Mouse (Mus musculus): Measurements from ENCODE around the gene Angpt4.

Gene Angpt4

DNA sequence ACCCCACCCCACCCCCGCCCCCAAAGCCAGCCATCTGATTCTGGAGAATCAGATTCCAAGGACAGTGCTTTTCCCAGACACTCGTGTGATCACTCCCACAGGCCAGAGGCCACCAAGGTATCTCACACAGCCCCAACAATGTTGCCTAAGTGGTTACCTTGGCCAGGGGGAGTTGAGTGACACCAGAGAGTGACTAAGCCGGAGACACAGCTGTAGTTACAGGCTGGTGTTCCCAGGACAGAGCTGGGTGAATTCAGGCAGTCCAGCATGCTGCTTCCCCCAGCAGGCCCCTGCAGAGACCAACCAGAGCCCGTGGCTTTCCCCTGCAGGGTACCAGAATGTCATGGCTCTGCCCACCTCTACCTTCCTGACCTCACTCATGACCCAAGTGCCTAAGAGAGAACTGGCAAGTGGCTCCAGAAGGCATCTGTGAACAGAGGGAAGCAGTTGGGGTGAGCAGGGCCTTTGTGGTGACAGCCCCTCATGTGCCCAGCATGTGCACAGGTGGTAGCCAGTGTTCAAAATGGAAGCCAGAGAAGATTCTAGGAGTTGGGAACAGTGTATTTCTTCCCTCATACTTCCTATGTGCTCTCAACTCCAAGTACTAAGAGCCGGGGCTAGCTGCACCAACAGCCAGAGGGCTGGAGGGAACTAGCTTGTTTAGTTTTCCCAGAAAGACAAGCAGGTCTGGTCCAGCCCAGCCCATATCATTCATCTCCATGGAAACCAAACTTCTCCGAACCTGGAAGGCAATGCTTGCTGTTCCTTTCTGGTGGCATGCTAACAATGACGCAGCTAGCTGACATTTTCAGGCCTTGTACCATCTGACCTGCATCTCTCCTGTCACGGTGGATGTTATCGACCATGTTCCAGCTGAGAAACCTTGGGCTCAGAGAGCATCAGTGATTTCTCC is 50.5 kb downstream of the Angpt4 start:
- DNase-seq (ENCODE audit: low spot score in 2 of 2): no peak

DNA sequence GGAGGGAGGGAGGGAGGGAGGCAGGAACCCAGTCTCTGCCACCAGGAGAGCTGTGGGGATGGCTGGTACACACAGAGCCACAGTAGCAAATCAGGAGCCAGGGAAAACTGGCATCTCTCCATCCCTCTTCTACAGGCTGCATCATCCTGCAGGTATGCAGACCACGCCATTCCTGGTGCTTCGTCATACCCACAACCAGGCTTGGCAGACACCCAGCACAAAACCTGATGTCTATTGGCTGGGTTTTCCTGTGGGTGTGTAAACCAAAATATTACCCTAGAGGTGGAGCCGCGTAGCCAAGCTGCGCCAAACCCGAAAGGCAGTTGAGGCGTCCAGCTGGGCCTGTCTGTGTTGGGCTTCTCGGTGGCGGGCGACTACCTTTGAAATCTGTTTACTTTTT is 51.5 kb downstream of the Angpt4 start:
- DNase-seq (ENCODE audit: low spot score in 2 of 2): peak; percentile 76 to 84

DNA sequence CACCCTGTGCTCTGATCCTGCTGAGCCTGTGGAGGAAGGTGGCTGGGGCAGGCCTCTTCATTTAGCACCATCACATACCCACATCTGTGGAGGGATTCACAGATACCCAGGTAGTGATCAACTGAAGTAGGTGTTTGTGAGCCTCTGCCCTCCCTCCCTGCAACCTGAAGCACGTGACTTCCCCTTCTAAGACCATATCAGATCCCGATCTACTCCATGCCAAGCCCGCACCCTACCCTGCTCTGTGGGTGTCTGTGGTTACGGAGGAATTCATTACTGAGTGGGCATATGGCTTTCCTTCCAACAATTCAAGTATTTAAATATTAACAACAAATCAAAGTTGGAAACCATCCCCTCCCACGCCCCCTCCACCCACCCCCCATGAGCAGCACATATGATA is 52.3 kb downstream of the Angpt4 start:
- DNase-seq (ENCODE audit: low spot score in 2 of 2): no peak

GRCm38 (mm10) chr2:151964052-151964451 is 53.0 kb downstream of the Angpt4 start:
- no peak for DNase-seq (ENCODE audit: low spot score in 2 of 2)

DNA sequence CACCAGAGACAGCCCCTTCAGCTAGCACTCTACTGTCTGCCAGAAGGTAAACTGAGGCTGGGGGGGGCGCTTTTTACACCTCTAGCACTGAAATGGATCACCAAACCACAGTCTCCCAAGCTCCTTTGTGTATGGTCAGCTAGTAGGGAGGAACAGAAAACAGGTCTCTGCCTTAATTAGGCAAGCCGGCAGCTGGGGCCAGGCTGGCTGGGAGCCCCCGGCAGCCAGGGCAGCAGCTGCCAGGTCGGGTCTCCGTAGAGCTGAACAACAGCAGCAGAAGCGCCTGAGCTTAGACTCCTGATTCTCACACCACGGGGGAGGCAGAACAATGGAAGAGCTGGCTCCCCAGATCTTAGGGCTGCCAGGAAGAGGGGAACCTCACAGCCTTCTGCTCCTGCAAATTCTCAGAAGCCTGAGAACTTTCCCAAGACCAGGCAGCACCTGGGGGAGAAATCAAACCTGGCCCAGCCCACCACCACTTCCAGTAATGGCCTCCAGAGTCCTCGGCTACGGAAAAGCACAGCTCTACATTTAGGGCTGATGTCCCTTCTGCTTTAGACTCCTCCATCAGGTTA is 56.3 kb downstream of the Angpt4 start:
- no peak for DNase-seq (ENCODE audit: low spot score in 2 of 2)

GRCm38 (mm10) chr2:151967792-151968191 is 56.8 kb downstream of the Angpt4 start:
- DNase-seq (ENCODE audit: low spot score in 2 of 2): no peak

- no peak for DNase-seq (ENCODE audit: low spot score in 2 of 2)
These were observed 57.4 kb downstream of the Angpt4 start for GRCm38 (mm10) chr2:151968451-151968850.

- no peak for DNase-seq (ENCODE audit: low spot score in 2 of 2)
These were observed 58.0 kb downstream of the Angpt4 start for GRCm38 (mm10) chr2:151968986-151969385.

DNA sequence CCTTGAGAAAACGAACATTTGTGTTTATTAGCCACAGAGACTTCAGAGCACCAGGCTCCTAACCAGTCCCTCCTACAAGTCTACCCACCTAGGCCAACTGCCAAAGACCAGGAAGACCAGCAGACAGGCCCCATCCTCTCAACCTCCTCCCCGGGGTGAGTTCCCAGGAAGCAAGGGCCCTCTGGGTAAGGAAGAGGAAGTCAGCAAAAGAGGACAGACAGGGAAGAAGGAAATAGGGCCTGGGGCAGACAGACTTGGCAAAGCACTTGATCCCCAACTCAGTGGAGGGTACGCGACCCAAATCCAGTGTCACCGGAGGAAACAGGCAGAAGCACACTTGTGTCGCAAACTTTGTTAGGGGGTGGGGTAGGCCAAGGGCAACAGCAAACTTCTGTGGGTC is 58.4 kb downstream of the Angpt4 start:
- no peak for DNase-seq (ENCODE audit: low spot score in 2 of 2)

DNA sequence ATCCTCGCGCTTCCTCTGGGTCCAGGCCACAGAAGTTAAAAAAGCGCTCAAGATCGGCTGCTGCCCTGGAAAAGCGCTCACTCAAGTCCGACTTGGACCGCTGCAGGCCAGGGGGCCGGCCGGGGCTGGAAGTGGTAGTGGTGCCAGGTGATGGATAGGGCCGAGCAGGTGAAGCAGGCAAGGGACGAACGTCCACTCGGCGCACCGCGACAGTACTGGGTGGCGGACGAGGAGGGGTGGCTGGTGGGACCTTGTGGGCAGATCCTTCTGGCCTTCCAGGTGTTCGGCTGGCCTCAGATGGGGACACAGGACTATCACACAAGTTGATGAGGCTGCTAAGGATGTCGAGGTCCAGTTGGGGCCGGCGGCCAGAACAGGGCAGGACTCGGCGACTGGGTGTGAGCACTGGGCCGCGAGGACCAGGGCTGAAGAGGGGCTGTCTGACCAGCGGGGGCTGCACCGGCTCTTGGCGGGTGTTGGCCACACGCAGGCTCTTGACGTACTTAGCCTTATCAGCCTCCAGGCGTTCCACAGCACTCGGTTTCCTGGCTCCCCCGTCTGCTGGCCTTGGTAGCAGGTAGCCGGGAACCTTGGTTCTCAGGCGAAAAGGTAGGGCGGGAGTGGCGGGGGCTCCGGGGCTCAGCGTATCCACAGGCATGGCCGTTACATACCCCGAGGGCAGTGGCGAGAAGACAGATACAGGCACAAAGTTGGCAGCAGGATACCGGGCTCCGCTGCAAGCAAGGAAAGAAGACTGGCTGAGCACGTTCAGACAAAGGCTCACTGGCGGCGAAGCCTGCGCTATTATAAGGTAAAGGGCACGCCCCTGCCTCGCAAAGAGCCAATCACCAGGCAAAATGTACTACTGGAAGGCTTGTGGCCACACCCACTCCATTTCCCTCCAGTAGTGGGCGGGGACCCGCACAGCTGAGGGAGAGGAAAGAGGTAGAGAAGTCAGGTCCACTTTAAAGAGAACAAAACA is 59.5 kb downstream of the Angpt4 start:
- peak; percentile 85 to 89 for DNase-seq (ENCODE audit: low spot score in 2 of 2)

DNA sequence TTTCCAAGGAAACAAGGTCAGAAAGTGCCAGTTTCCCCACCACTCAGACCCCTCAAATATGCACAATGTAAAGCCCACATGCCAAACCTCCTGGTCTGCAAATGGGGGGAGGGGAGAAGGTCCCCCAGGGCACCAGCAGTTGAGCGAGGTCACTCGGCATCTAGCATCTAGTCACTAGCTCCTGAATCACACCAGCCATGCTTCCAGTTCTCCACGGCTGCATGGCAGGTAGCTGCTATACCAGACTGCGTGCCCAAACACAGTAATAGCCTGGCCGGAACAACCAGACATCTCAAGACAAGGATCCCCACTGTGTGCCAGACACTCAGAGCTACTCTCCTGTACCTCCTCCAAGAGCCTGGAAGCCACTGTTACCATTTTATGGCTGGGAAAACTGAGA is 60.7 kb downstream of the Angpt4 start:
- no peak for DNase-seq (ENCODE audit: low spot score in 2 of 2)

DNA sequence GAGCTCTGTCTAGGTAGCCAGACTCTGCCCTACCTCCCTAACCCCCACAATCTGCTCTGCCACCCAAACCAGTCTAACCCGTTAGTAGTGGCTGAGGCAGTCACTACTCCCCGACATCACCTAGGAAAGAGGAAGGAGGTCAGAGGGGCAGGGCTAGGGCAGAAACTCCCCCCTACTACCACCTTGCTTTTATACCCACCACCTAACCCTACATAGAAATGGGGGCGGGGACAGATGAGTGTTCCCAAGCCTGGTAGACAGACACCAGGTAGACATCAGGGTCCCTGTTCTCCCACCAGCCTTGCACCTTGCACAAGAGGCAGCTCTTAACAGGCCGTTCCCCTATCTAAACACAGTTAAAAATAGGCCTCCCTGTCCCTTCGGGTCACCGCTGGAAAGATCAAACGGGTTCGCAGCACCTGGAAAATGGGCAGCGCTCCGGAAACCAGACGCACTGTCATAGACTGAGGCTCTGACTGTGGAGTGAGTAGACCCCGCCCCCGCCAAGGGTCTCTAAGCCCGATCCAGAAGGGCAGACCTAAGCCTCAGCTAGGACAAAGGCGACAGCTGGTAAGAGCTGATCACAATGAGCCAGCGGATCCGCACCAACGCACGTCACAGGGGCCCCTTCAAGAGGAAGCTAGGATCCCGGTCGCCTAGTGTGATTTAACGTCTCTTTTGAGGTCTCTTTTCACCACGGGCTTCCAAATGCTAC is 62.0 kb downstream of the Angpt4 start:
- DNase-seq (ENCODE audit: low spot score in 2 of 2): peak; percentile 53 to 65

- peak; percentile 72 to 79 for DNase-seq (ENCODE audit: low spot score in 2 of 2)
These were observed 62.9 kb downstream of the Angpt4 start for GRCm38 (mm10) chr2:151973595-151974562.

DNA sequence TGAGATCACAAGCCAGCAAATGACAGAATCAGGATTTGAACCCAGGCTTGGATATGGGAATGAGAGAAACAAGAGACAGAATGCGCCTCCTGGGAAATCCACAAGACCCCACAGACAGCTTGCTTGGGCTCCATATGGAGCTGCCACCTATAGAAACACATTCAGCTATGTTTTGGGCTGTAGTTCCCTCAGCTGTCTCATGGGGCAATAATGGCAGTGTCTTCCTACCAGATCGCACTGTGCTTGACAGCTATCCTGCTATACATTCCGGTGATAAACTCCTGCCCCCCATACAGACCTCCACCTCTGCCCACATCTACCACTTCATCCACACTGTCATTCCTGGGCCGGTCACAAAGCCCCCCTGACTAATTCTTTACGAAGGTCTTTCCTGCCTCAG is 64.3 kb downstream of the Angpt4 start:
- DNase-seq (ENCODE audit: low spot score in 2 of 2): no peak

DNA sequence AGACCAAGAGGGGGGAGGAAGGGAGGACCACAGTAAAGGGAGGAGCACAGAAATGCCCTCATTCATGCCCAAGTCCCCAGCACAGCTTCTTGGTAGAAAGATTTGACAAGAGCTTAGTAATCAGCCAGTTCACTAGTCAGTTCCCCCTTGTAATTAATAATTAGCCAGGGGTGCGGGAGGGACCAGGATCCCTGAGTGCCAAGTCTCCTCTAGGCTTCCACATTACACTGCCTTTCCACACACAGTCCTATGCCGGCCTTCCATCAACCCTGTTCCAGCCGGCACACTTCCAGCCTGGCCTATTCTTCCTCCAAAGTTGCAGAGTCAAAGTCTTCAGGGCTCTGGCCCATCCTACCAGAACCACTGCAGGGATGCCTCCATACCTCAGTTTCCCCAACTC is 65.1 kb downstream of the Angpt4 start:
- no peak for DNase-seq (ENCODE audit: low spot score in 2 of 2)

DNA sequence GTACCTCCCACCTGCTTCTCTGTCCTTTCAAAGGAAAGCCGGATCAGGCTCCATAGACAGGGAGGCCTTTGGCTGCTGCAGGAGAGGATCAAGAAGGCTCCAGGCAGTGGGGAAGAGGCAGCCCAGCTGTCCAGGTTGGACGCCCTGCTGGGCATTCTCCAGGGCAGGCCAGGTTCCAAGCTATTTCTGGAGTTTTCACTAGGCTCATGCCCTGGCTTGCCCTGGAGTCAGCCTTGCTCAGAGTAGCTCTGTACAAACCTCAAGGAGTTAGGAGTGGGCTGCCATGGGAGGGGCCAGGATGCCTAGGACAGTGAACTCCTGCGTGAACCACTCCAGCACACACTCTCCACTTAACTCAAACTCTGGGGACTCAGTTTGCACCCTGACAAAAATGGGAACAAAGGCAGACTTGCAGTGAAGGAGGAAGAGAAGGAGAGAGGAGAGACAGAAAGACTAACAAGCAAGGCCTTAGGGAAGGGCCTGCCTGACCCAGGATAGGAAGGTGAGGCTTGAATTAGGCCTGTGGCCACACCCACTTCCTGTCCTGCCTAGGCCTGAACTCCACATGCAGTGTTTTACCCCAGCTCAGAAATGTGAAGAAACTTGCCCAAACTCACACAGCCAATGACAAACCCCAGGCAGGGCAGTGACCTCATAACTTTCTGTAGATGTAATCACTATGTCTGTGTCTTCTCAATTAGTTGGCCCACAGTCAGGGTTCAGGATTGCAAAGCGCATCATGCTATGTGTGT is 66.9 kb downstream of the Angpt4 start:
- DNase-seq (ENCODE audit: low spot score in 2 of 2): peak; percentile 46 to 56

- DNase-seq (ENCODE audit: low spot score in 2 of 2): no peak
These were observed 67.5 kb downstream of the Angpt4 start for GRCm38 (mm10) chr2:151978494-151978893.

DNA sequence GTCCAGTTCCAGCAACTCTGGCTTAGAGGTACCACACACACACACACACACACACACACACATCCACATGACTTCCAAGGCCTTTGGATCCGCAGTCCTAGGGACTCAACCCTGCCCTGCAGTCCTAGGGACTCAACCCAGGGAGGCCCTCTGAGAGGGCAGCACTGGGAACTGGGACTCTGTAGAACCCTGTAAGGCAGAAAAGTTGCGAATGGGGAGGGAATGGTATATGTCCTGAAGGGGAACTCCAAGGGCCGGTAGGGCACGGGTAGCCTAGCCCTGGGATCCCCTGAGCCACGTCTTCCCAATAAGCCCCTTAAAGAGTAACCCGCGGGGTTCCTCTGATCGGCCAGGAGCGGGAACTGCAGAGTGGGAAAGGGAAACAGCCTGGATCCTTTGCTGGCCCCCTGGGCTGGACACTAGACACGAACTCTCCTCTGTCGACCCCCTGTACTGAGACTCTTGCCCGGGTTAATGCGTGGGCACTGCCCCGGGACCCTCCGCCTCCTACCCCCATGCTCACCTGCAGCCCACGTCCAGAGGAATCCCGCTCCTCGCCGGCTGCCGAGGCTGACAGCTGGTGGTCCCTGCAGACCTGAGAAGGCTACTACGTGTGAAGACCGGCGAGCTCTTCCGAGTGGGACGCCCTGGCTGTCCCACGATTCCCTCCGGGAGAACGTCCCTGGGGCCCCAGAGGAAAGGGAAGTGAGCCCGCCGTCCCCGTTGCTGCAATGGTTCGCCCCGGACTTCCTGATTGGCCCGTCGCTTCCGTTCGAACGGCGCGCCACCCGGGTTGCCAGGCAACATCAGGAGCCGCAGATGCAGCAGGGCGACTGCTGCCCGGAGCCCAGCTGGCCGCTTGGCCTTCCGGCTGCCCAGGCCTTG is 68.7 kb downstream of the Angpt4 start, which contains the start of gene Fam110a:
Gene Fam110a (minus strand): TSS at position 750 of the 885 bp plus-strand sequence.
- peak; percentile 86 to 92 for DNase-seq (ENCODE audit: low spot score in 2 of 2)

Data from urinary bladder, postnatal 36 days (tissue).